Mouse (Mus musculus): ENCODE data around the gene Cobl. TPM values are rescaled to one million over a fixed set of nuclear protein-coding genes. Genes with fewer than 3 reads are reported as not detected.

Cobl gene
- total RNA-seq, 2 experiments from 2014 or later = 127 to 128 TPM

DNA sequence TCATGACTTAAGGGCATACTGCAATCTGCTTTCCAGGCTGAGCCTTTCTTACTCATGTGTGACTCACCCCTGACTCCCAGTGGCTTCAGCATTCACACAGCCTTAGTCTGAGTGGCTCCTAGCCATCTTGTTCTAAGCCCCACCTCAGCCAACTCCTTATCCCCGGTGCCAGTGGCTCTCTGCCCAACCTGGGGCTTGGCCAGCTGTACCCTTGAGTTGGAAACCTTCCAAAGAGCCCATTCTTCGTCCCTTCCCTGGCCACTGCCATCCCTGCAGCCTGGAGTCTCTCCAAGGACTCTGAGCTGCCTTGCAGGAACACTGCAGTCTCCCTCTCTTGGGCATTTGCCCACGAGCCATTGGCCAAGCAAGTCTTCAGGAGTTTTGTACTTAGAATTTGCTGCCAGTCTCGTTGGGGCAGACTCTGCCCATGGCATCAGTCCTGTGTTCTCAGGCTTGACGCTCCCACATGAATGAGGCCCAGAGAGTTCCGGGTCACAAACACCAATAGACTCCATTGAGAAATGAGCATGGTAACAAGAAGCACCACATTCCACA is 233.2 kb downstream of the Cobl start:
- DNase-seq (ENCODE audit: low spot score in 2 of 2) = peak; percentile 47 to 68

DNA sequence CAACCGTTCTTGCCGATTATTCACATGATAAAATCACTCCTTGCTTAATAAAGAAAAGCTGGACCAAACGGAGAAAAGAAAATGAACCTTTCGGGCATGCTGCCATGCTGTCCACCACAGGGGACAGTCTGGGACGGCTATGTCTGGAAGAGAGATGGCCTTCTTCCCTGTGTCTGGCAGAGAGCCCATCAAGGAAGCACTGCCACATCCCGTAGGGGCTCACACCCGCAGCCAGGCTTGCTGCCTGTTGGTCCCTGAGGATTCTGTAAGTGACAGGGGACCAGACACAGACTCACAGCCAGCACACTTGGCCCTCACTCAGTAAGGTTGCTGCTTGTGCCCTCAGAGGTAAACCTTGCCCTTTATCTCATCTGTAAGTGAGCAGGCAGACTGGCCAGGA is 235.3 kb downstream of the Cobl start:
- no peak for DNase-seq (ENCODE audit: low spot score in 2 of 2)

DNA sequence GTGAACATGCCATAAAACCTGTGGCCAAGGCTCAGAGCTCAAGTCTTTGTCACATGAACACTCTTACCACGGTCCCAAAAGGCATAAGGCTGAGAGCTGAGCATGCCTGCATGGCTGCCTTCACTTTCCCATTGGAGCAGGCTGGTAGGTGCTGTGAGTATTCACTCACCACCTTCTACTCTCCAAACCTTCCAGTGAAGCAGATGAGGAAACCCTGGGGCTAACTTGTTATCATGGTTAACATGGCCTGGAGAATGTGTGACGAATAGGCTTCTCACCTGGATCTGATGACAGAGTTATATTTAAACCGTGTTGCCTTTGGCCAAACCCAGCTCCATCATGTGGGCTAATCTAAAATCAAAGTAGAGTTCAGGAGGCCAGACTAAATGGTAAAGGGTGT is 237.4 kb downstream of the Cobl start:
- DNase-seq (ENCODE audit: low spot score in 2 of 2) = no peak

DNA sequence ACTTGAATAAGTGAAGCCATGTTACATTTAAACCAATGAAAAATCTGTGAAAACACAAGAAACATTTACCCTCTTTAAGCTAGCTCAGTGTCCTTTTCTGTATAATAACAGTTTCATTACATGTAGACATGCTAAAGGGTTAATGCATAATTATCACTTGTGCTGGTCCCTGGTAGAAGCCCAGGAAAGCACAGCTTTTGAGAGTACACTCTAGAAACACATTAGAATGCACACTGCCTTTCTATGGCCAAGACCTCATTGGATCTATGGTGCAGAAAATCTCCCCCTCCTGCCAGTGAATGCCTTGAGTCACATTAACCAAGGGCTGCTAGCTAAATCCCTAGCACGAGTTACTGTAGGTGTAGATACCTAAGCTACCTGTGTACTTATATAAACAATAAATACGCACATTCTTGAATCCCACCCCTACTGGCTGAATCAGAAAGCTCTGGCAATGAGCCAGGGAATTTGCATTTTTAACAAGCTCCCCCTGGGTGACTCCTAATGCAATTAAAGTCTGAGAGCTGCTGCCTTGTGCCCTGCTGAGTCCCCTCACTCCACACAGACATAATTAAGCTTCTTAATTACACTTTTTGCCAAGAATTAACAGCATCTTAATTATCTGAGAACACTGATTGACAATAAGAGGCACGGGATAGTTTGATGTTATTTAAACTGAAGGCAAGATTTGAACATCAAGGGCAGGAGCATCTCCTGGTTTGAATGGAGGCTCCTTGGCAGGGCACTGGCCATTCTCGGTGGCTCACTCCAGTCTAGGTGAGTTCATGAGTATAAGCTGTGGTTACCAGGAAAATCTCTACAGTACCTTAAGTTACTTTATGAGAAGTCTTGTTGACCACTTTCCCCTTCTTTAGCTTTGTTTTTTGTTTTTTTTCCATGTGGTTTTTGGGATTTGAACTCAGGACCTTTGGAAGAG is 244.9 kb downstream of the Cobl start:
- DNase-seq (ENCODE audit: low spot score in 2 of 2) = no peak

DNA sequence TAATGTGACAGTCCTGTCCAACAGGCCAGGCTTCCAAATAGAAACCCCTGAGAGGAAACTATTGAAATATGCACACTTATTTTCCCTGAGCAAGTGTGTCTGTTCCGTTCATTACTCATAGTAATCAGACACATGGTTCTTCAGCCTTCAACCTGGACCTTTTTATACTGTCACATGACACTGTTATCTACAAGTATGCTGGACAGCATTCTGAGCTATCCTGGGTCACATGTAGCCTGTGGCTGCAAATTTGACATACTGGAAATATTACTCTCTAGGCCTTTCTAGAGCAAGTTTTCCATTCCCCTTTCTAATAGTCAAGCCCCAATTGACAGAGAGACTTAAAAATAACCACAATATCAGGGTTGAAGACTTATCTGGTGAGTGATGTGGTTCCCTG is 247.9 kb downstream of the Cobl start:
- DNase-seq (ENCODE audit: low spot score in 2 of 2) = no peak

DNA sequence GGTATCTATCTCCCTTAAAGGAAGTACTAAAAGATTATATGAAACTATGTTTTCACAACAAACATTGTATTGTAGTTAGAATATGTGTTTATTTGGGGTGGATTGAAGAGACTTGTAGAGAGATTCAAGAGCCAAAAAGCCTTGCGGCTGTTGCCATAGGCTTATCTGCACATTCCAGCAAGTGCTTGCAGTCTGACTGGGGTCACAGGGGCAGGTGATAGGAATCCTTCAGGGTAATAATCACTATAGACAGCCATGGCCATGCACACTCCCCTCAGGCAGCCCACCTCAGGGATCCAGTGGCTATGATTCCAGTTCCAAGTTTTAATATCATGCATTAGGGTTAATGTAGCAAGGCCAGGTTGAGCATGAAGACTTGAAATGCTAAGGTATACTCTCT is 249.2 kb downstream of the Cobl start:
- DNase-seq (ENCODE audit: low spot score in 2 of 2) = no peak

DNA sequence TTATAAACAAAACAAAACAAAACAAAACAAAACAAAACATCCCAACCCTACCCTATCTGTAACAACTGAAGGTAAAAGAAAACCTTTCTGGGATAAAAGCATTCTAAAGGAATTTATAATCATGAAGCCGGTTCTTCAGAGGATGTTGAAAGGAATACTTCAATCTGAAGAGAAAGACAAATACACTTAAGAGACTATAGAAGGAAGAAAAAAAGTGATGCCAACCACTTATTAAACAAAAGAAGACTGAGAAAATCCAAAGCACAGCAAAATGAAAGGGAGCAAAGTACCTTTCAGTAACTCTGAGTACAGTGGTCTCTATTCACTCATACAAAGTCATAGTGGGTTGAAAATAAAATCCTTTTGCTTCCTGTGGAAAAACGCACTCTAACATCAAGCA is 256.2 kb downstream of the Cobl start:
- DNase-seq (ENCODE audit: low spot score in 2 of 2) = no peak

DNA sequence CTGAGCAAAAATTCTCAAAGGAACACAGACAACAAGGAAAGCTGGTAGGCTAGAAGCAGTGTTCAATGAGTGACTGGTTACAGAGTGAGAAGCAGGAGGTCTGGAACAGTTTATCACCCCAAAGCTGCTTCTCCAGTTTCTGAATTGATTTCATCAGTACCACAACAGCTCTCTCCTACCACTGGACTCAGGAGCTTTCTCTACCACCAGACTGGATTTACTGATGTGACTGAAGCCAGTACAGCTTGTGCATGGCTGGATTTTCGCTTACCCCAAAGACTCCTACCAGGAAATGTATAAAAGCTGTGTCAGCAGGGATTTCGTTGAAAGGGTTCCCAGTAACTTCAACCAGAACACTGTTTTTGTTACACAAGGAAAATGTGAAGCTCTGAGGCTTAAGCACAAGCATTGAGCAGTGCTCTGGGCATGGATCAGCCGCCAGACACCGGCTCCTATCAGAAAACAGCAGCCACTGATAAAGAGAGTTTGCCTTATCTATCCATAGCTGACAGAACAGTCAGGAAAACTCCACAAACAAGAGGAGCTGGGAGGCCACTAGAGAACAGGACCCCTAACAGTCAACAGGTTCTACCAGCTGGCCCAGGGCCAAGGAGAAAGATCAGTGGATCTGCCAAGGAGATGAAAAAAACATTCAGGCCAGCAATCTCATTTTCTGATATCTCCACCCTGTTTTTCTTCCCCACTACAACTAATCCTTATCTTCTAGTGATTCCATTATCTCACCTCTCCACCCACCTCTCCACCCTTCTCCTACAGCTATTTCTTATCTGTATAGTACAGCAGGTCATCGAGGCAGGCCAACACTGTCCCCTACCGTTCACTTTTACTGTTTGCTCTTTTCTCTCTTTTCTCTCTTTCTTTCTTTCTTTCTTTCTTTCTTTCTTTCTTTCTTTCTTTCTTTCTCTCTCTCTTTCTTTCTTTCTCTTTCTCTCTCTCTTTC is 259.3 kb downstream of the Cobl start:
- DNase-seq (ENCODE audit: low spot score in 2 of 2) = no peak

DNA sequence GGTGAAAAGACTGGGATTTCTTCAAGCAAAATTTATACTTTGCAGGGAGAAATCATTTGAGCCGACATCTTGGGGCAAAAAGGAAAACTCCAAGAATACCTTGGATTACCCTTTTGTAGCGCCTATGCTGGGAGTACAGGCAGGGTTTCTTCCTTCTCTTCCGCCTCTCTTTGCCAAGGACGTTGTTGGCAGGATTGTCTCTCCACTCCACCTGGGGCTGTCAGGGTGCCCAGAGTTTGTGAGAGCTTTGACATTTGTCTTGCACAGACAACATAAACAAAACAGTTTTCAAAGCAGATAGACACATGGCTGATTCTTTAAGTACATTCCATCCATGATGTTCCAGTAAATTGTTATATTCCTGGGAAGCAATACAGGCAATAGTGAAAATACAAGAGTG is 265.3 kb downstream of the Cobl start:
- DNase-seq (ENCODE audit: low spot score in 2 of 2) = no peak

DNA sequence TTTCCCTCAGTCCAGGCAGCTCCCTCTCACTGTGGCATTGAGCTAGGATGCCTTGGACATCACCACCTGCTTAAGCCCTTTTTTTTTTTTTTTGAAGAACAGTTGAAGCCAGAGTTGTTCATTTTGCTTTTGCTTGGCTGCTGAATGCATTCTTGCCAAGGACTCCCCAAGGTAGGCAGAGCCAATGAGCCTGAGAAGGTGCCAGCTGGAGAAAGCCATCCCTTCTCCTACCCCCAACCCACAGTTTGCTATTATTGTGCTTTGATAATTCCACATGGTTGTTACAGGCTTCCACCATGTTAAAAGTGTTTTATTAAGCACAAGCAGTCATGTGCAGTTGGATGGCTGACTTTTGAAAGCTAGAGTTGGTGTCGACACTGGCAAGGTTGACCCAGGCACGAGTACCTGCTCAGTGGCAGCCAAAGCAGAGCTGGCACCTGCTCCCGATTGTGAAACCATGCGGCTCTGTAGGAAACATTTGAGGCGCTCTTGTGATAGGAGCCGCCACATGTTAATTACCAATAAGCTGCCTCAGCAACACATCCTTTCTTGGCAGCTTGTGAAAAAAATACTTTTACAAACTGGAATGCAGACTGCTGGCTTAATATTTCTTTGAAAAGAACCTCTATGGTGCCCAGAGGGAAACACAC is 265.9 kb downstream of the Cobl start:
- DNase-seq (ENCODE audit: low spot score in 2 of 2) = no peak

DNA sequence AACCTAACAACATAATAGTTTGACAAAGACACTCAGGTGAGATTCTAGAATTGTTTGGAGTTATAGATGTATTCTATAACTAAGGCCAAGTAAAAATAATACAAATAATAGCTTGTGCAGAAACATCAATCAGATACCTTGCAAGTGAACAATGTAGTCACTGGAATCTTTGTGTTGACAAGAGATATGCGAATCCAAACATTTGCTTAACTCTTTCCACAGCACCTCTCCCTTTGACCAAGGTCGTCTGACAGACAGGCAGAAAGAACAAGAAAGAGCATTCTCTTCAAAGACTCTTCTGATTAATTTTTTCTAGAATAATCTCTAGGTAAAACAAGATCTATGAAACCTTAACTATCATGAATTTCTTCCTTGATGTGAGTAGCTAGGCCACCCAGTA is 266.7 kb downstream of the Cobl start:
- no peak for DNase-seq (ENCODE audit: low spot score in 2 of 2)

DNA sequence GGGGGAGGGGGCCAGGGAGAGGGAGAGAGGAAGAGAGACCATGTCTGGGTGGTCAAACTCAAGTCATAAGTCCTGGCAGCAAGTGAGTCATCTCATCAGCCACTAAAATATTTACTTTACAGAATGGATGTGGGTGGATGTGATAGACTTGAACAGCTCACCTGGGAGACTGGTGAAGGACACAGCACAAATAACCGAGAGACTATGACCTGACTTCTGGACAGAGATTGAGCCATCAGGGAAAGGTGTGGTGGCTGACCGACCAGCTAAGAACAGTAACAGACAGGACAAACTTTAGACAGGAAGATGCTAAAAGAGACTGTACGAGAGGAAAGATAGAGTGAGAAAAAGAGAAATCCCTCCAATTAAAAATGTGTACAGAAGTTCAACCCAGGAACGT is 267.2 kb downstream of the Cobl start:
- DNase-seq (ENCODE audit: low spot score in 2 of 2) = no peak

DNA sequence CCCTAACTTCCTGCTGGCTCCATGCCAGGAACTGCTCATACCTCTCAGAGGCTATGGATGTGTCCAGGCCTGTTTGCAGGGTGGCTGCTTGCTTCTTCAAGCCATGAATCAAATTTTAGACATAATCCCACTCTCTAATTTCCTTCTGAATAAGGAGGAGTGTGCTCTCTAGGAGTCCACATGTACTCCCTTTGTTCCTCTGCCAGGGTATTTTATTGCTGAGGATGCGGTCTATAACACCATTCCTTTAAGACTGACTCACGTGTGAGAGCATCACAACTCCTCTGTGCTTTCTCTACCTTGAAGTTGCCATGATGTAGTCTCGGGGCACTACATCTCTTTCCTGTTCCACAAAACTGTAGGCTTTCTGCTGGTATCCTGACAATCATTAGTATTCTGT is 269.4 kb downstream of the Cobl start:
- DNase-seq (ENCODE audit: low spot score in 2 of 2) = no peak

DNA sequence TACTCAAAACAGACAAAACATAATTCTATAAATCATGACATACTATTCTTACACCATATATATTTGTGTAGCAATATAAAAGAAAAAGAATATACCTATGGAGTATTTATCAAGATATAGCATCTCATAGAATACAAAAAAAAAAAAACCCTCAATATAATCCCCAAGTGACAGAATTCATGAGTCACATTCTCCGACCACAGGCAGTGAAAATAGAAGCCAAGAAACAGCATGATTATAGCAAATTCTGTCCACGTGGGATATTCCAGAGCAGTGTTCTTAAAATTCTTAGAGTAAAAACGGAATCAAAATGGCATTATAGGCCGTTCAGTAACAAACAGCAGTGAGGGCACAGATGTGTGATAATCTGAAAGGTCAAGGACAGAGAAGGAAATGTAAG is 271.4 kb downstream of the Cobl start:
- DNase-seq (ENCODE audit: low spot score in 2 of 2) = no peak

DNA sequence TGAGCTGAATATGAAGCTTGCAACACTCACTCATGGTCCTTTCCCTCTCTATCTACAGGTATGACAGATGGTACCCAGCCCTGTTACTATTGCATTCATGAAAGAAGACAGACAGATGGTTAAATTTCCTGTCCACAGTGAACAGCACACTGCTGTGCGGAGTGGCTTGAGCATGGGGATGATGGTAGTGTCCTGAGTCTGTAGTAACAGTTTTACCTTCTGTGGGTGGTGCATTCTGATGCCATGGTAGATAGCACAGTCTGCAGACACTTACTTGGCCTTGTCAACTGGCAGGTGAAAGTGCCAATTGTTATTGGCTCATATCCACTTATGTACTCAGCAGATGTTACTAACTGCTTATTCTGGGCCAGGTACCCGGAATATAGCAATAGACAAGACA is 273.4 kb downstream of the Cobl start:
- no peak for DNase-seq (ENCODE audit: low spot score in 2 of 2)

DNA sequence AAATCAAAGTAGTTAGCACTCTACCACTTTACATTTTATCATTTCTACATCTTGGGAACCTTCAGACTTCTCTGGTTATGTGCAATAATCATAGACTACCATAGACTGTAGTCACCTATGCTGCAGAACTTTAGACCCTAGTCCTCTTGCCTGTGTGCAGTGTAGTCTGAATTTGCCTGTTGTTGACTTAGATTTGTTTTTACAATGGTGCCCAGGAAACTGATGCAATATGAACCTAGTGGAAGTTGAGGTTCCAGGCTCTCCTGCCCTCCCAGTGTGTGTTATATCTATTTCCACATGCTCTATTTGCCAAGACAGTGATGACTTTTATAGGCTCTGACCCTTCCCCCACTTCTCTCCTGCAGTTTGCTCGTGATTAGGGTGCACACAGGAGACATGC is 274.3 kb downstream of the Cobl start:
- no peak for DNase-seq (ENCODE audit: low spot score in 2 of 2)
